Mouse (Mus musculus) CH12.LX (cell line): ENCODE measurements around the gene Slc17a6.

ENCODE experiments used
- NRF1 ChIP-seq: IDR thresholded peaks from 2 replicates; pipeline ENCODE4 v1.6.1; 2014; ENCODE audit warnings: low read depth, mild to moderate bottlenecking, inconsistent platforms, low read length, improper control_type of control experiment, moderate library complexity
- ZKSCAN1 ChIP-seq: IDR thresholded peaks from 2 replicates; pipeline ENCODE4 v1.6.1; 2012; ENCODE audit warnings: low read depth, inconsistent platforms, low read length, improper control_type of control experiment, borderline replicate concordance

DNA sequence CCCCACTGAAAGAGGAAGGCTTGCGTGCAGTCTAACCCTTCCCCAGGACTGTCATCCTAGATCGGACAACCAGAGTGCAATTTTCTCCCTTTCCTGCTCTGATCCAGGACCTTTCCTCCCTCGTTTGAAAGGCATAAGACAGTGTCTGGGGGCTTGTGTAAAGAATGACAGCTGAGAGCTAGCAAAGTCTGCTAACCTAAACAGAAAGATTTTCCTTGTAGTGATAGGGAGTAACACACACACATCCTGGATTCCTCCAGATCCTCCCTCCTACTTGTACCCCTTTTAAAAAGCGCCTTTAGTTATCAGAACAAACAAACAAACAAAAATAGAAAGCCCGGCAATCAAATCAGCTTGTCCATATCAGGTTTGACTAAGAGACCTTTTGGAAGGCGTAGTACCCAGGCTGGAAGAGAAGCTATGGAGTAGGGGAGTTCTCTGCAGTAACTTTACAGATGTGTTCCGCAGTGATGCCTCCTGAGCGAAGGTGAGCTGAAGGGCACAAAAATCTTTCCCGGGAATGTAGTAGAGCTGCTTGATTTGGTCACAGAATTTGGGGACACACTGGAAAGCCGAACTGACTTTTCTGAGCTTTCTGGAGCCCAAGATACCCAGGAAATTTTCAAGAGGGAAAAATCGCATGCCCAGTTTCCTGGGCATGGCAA lies 3.9 kb downstream of the Slc17a6 start:
- TF ChIP-seq ZKSCAN1, result no peak
- no peak for TF ChIP-seq NRF1
